Mouse (Mus musculus): ENCODE measurements at regions not wholly inside any gene's neighbourhood (a gene's known extent, or its start where the extent isn't known, plus 50 kb on each side); places are given as distances from the start of the nearest gene placed in this dataset.

DNA sequence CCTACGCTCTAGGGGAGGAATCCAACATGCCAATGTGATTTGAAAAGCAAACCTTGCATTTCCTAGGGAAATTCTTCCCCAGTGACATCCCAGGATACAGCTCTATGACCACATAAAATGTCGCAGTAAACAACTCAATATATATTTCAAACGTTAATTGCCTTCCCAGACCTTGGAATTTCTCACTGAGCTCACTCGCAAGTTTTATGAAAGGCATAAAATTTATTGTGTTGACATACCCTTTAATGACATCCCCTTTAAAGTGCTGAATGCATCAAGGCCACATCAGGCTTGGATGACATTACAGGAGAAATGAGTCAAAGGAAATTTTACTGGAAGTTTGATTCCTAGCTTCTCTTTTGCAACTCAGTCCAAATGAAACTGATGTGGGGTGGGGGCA is 337.0 kb downstream of the Rps15a start:
- no peak for ATAC-seq (ENCODE audit: insufficient read depth)
- H3K9ac ChIP-seq, result no peak overlapping the region
- no peak overlapping the region for H3K4me2 ChIP-seq
- no peak overlapping the region for H3K27ac ChIP-seq (replicated peaks)
- no peaks in the 10 kb centered on the region for H3K4me1 ChIP-seq (replicated peaks)
- WGBS (ENCODE audit: insufficient replicate concordance), result 58% methylated on average over 4 of the region's 4 CpGs
- H3K9me3 ChIP-seq (replicated peaks), result no peaks in the 10 kb centered on the region
- H3K27me3 ChIP-seq, result no peaks in the 10 kb centered on the region
- H3K36me3 ChIP-seq (replicated peaks), result no peaks in the 10 kb centered on the region
- no peak overlapping the region for H3K4me3 ChIP-seq (replicated peaks)

DNA sequence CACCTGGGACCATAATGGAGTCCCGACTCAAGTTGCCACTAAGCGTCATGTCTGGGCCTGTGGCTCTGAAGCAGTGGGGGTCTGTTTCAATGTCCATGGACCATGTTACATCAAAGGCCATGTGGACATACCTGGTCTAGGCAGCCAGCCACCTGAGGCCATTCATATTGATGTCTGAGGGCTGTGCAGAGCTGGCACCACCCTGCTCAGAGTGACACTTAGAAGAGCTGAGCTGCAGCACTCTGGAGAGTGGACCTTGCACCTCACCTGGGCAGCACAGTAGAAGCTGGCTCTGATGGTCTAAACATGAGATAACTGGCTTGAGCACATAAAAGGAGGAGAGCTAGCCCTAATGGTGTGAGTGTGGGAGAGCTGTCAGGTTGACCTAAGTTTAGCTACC is 338.1 kb downstream of the Rps15a start:
- WGBS (ENCODE audit: insufficient replicate concordance), result 69% methylated on average over 2 of the region's 2 CpGs
- no peak for ATAC-seq (ENCODE audit: insufficient read depth)
- H3K4me3 ChIP-seq (replicated peaks), result no peak overlapping the region

DNA sequence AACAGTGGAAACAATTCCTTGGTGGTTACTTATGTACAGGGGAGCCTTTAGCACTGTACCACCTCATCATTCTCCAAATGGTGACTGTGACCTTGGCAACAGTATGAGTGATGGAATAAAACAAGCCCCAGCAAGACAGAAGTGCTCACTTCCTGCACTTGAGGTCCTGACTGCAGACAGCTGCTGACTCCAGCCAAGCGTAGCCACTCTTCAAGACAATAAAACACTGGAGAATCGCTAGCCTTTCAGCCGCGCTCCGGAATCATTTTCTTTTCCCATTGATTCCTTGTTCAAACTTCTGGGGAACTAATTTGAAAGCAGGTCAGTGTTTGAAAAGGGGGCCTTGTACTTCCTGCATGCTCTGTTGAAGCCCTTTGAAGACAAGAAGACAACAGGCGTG is 344.2 kb downstream of the Rps15a start:
- no peaks in the 10 kb centered on the region for H3K9me3 ChIP-seq (replicated peaks)
- no peak overlapping the region for H3K4me2 ChIP-seq
- 77% methylated on average over 6 of the region's 6 CpGs for WGBS (ENCODE audit: insufficient replicate concordance)
- no peaks in the 10 kb centered on the region for H3K27me3 ChIP-seq
- no peaks in the 10 kb centered on the region for H3K36me3 ChIP-seq (replicated peaks)
- no peak for ATAC-seq (ENCODE audit: insufficient read depth)
- no peaks in the 10 kb centered on the region for H3K4me1 ChIP-seq (replicated peaks)
- H3K4me3 ChIP-seq (replicated peaks), result no peak overlapping the region
- H3K27ac ChIP-seq (replicated peaks), result no peak overlapping the region
- no peak overlapping the region for H3K9ac ChIP-seq

More for the DNA sequence above, 338.1 kb downstream of the Rps15a start:
- Histone ChIP-seq H3K27me3 (no peaks in the 10 kb centered on the region), H3K27ac (replicated peaks) (no peak overlapping the region), H3K4me1 (replicated peaks) (no peaks in the 10 kb centered on the region), H3K9ac (no peak overlapping the region), H3K36me3 (replicated peaks) (no peaks in the 10 kb centered on the region), H3K4me2 (no peak overlapping the region), H3K9me3 (replicated peaks) (no peaks in the 10 kb centered on the region)

DNA sequence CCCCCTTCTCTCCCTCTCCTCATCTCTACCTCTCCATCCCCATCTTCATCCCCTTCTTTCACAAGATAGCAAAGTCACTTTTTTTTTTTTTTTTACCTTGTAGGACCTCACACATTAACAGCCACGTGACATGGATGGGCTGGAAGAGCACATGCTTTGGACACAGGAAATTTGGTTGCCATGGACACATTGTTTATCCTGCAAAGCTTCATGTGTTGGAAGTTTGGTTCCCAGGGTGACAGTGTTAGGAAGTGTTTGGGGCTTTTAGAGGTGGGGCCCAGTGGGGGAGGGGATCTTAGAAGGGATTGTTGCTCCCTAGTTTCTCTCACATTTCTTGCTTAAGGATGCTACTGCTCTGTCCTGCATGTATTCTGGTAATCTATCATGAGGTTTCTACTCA is 356.5 kb downstream of the Rps15a start:
- no peak overlapping the region for H3K4me2 ChIP-seq
- H3K9me3 ChIP-seq (replicated peaks), result no peaks in the 10 kb centered on the region
- H3K27me3 ChIP-seq, result no peaks in the 10 kb centered on the region
- no peak overlapping the region for H3K9ac ChIP-seq
- H3K36me3 ChIP-seq (replicated peaks), result no peaks in the 10 kb centered on the region
- 29% methylated on average over 1 of the region's 1 CpGs for WGBS (ENCODE audit: insufficient replicate concordance)
- no peak overlapping the region for H3K27ac ChIP-seq (replicated peaks)
- H3K4me1 ChIP-seq (replicated peaks), result no peaks in the 10 kb centered on the region
- no peak overlapping the region for H3K4me3 ChIP-seq (replicated peaks)
- ATAC-seq (ENCODE audit: insufficient read depth), result no peak

DNA sequence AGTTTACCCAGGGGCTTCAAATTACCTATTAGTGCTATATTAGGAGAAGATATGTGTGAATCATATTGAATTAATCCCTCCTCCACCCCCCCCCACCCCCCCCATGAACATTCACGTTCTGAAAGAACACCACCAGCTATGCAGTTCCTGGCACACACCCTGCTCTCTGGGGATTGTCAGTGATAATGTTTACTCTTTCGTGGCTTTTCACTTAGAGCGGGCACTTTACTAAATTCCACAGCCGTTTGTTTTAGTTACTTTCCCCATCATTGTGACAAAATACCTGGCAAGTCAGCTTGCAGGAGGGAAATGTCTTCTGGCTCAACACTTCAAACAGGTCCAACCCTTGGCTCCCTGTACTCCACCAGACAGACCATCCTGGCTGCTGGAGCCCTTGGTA is 359.0 kb downstream of the Rps15a start:
- H3K4me1 ChIP-seq (replicated peaks), result peaks cover 14% of the 10 kb centered on the region; the same call in 1 of the 2 replicates
- no peaks in the 10 kb centered on the region for H3K27me3 ChIP-seq
- no peaks in the 10 kb centered on the region for H3K9me3 ChIP-seq (replicated peaks)
- no peak overlapping the region for H3K9ac ChIP-seq
- no peak for ATAC-seq (ENCODE audit: insufficient read depth)
- 21% methylated on average over 4 of the region's 4 CpGs for WGBS (ENCODE audit: insufficient replicate concordance)
- H3K4me2 ChIP-seq, result no peak overlapping the region
- H3K36me3 ChIP-seq (replicated peaks), result no peaks in the 10 kb centered on the region
- H3K27ac ChIP-seq (replicated peaks), result no peak overlapping the region
- H3K4me3 ChIP-seq (replicated peaks), result no peak overlapping the region

DNA sequence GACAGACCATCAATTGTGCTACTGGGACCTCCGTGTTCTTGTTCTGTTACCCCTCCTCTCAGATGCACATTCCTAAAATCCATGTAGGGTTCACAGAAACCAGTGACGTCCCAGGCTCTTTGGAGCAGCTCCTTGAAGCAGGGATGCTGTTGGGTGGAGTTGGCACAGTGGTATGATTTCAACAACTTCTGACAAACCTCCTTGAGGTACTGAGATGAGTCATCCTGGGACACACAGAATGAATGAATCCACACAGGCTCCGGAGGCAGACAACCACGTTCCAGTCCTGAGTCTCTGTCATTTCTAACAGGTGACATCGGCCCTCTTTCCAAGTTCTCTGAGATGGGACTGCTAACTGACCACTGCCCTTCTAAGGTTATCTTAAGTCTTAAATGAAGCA is 360.2 kb downstream of the Rps15a start:
- H3K4me3 ChIP-seq (replicated peaks), result no peak overlapping the region
- no peaks in the 10 kb centered on the region for H3K9me3 ChIP-seq (replicated peaks)
- no peaks in the 10 kb centered on the region for H3K36me3 ChIP-seq (replicated peaks)
- ATAC-seq (ENCODE audit: insufficient read depth), result no peak
- WGBS (ENCODE audit: insufficient replicate concordance), result 69% methylated on average over 5 of the region's 5 CpGs
- H3K4me1 ChIP-seq (replicated peaks), result peaks cover 14% of the 10 kb centered on the region; the same call in 1 of the 2 replicates
- H3K4me2 ChIP-seq, result no peak overlapping the region
- H3K27me3 ChIP-seq, result no peaks in the 10 kb centered on the region
- H3K27ac ChIP-seq (replicated peaks), result no peak overlapping the region
- no peak overlapping the region for H3K9ac ChIP-seq

DNA sequence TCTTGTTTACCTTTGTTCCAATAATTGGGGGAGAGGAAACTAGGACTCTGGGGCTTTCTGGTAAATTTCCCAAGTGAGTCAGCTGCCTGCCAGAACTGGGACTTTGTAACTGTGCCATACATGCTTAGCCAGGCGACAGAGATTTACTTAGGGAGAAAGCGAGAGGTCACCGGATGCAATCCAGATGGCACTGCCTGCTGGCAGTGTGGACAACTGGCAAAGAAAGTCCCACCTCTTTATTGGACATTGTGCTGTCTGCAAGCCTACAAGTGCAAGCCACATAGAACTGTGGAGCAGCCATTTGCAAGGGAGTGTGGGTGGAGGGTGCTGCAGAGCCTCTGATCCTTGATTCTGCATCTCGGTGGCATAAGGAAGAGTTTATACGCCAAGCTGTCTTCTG is 362.7 kb downstream of the Rps15a start:
- WGBS (ENCODE audit: insufficient replicate concordance), result 73% methylated on average over 5 of the region's 5 CpGs
- Histone ChIP-seq H3K4me2 (no peak overlapping the region), H3K27ac (replicated peaks) (no peak overlapping the region), H3K4me1 (replicated peaks) (peaks cover 14% of the 10 kb centered on the region; the same call in 1 of the 2 replicates), H3K36me3 (replicated peaks) (no peaks in the 10 kb centered on the region), H3K9me3 (replicated peaks) (no peaks in the 10 kb centered on the region), H3K4me3 (replicated peaks) (no peak overlapping the region), H3K9ac (no peak overlapping the region), H3K27me3 (no peaks in the 10 kb centered on the region)
- ATAC-seq (ENCODE audit: insufficient read depth), result no peak

DNA sequence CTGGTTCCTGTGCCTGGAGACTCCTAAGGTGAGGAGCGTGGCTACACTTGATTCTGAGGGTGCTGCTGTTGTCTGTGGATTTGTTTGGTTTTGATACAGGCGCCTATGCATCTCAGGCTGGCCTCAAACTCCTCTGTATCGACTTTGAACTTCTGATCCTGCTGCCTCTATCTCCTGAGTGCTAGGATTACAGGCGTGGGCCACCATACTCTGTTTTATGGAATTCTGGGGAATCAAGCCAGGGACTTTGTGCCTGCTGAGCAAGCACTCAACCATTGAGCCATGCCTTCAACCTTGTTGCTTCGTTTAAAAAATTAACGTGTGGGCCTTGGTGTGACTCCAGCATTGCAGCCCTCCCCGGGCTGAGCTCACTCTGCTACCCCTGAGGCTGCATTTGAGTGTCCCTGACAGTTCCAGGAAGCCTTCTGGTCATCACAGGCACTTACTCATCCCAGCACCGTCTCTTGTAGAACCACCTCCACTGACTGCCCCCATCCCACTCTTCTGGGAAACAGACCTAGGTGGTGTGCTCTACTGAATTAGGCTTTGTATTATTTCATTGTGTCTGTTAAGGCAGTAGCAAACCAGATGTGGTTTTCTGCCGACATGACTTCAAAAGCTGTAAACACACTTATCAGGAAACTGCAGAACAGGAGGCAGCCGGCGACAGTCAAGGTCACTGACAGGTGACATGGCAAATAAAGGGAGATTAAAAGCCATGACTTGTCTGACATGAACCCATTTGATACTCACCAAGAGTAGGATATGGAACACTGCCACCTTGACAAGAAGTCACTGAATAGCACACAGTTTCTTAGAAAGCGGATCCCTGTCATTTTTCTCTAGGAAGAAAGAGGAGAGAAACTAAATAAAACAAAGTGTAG is 363.4 kb downstream of the Rps15a start:
- ATAC-seq (ENCODE audit: insufficient read depth), result peak; percentile 71
- Histone ChIP-seq H3K27me3 (no peaks in the 10 kb centered on the region), H3K9me3 (replicated peaks) (no peaks in the 10 kb centered on the region), H3K27ac (replicated peaks) (no peak overlapping the region), H3K4me3 (replicated peaks) (no peak overlapping the region), H3K4me2 (no peak overlapping the region), H3K9ac (no peak overlapping the region), H3K4me1 (replicated peaks) (peaks cover 14% of the 10 kb centered on the region; the same call in 1 of the 2 replicates), H3K36me3 (replicated peaks) (no peaks in the 10 kb centered on the region)
- WGBS (ENCODE audit: insufficient replicate concordance), result 24% methylated on average over 12 of the region's 12 CpGs

DNA sequence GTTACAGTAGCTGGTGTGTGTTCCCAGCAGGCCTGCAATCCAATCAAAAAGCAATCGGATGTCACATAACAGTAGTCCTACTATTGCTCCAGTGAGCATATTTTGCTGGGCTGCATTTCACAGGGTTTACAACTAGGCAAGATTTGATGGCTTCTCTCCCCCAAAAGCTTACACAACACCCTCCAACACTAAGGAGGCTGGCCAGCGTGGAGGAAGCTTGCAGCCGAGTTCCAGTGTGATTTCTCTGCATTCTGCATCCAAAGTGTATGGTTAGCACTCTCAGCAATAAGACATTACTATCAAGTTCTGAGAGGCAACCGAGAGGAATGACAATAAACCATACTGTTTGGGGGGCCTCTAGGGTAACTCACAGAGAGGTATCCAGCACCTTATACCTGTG is 367.2 kb downstream of the Xylt1 start:
- Histone ChIP-seq H3K4me1 (replicated peaks) (peaks cover 9% of the 10 kb centered on the region; the same call in 1 of the 2 replicates), H3K4me3 (replicated peaks) (no peak overlapping the region), H3K4me2 (no peak overlapping the region), H3K9ac (no peak overlapping the region), H3K36me3 (replicated peaks) (no peaks in the 10 kb centered on the region), H3K9me3 (replicated peaks) (no peaks in the 10 kb centered on the region), H3K27ac (replicated peaks) (no peak overlapping the region), H3K27me3 (no peaks in the 10 kb centered on the region)
- no peak for ATAC-seq (ENCODE audit: insufficient read depth)
- WGBS (ENCODE audit: insufficient replicate concordance), result 56% methylated on average over 4 of the region's 4 CpGs

DNA sequence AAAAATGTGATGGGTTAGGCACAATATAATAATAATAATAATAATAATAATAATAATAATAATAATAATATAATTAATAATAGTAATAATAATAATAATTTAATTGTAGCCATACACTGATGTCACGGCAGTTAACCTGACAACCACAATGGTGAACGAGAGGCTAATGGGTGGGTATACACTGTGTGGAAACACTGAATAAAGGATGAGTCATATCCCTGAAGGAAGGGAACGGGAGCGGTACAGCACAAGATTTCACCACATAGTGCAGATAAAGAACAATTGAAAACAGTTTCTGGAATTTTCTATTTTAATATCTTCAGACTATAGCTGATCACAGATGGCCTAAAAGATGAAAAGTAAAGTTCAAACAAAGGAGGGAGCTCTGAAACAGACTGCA is 365.6 kb downstream of the Xylt1 start:
- Histone ChIP-seq H3K4me1 (replicated peaks) (no peaks in the 10 kb centered on the region), H3K36me3 (replicated peaks) (no peaks in the 10 kb centered on the region), H3K27ac (replicated peaks) (no peak overlapping the region), H3K9ac (no peak overlapping the region), H3K9me3 (replicated peaks) (no peaks in the 10 kb centered on the region), H3K4me3 (replicated peaks) (no peak overlapping the region), H3K27me3 (no peaks in the 10 kb centered on the region), H3K4me2 (no peak overlapping the region)
- no peak for ATAC-seq (ENCODE audit: insufficient read depth)
- WGBS (ENCODE audit: insufficient replicate concordance), result 62% methylated on average over 4 of the region's 4 CpGs

DNA sequence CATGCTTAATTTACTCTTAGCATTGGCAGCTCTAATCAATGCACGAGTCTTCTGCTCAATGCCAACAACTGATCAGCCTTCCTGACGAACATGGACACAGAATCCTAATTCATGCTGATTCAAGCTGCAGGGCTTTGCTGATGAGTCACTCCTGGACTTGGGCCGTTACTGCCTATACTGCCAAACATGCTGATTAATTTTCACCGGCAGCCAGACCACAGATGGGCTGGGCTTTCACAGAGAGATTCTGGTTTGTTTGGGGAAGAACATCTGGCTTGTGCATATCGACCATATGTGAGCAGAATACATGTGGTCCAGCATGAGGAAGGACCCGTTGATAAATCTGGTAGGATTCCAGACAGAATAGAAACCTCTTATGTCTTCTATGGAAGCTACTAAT is 358.9 kb downstream of the Xylt1 start:
- no peak for ATAC-seq (ENCODE audit: insufficient read depth)

DNA sequence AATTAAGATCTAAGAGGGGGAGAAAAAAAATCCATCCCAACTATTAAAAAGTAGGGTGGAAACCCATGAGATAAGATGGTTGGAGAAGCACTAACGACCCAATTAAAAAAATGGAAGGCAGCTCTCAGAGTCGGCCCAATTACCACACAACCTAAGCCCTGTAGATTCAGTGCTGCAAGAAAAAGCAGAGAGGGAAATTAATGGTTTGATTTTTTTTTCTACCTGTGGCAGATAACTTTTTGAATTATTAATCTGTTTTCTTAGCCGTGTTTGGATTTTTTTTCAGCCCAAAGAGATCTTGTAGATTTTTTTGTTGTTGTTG is 354.9 kb downstream of the Xylt1 start:
- H3K27ac ChIP-seq (replicated peaks), result no peak overlapping the region
- no peak overlapping the region for H3K4me2 ChIP-seq
- WGBS (ENCODE audit: insufficient replicate concordance), result 61% methylated on average over 3 of the region's 3 CpGs
- no peaks in the 10 kb centered on the region for H3K27me3 ChIP-seq
- H3K9me3 ChIP-seq (replicated peaks), result no peaks in the 10 kb centered on the region
- no peaks in the 10 kb centered on the region for H3K4me1 ChIP-seq (replicated peaks)
- no peak overlapping the region for H3K4me3 ChIP-seq (replicated peaks)
- H3K9ac ChIP-seq, result no peak overlapping the region
- ATAC-seq (ENCODE audit: insufficient read depth), result no peak
- H3K36me3 ChIP-seq (replicated peaks), result no peaks in the 10 kb centered on the region

More for the DNA sequence above, 358.9 kb downstream of the Xylt1 start:
- no peak overlapping the region for H3K9ac ChIP-seq
- H3K9me3 ChIP-seq (replicated peaks), result no peaks in the 10 kb centered on the region
- 38% methylated on average over 6 of the region's 6 CpGs for WGBS (ENCODE audit: insufficient replicate concordance)
- no peak overlapping the region for H3K4me3 ChIP-seq (replicated peaks)
- no peaks in the 10 kb centered on the region for H3K27me3 ChIP-seq
- no peak overlapping the region for H3K27ac ChIP-seq (replicated peaks)
- no peaks in the 10 kb centered on the region for H3K4me1 ChIP-seq (replicated peaks)
- H3K4me2 ChIP-seq, result no peak overlapping the region
- H3K36me3 ChIP-seq (replicated peaks), result no peaks in the 10 kb centered on the region

All from liver, embryonic 15.5 days (tissue).